Mouse (Mus musculus) hindbrain, postnatal 0 days (tissue): Measurements from ENCODE around the gene 2610528A11Rik. TPM values are rescaled to one million over a fixed set of nuclear protein-coding genes. Genes with fewer than 3 reads are reported as not detected.

Experiments
- ATAC-seq: fragments of 200-750 bp; cut with Nextera tagmentation; 2 replicates; pipeline ENCODE4 v1.8.0; 2017; ENCODE audit warnings: mild to moderate bottlenecking, moderate TSS enrichment, moderate library complexity
- DNase-seq: peaks from one replicate; pipeline ENCODE4 v3.0.0-alpha.2; 2015; ENCODE audit warnings: low spot score
- H3K27ac ChIP-seq: fragments of 300-500 bp; sonication (generic); 2 replicates; pipeline ENCODE4 v1.5.1; 2014; ENCODE audit warnings: mild to moderate bottlenecking
- H3K27me3 ChIP-seq: fragments of 300-500 bp; sonication (generic); 2 replicates; pipeline ENCODE4 v1.6.1; 2014; ENCODE audit warnings: low read length, mixed read lengths; ENCODE audit not compliant: insufficient read depth
- H3K36me3 ChIP-seq: fragments of 300-500 bp; sonication (generic); 2 replicates; pipeline ENCODE4 v1.6.1; 2014; ENCODE audit warnings: low read length, mixed read lengths; ENCODE audit not compliant: insufficient read depth
- H3K4me1 ChIP-seq: fragments of 300-500 bp; sonication (generic); 2 replicates; pipeline ENCODE4 v1.6.1; 2014; ENCODE audit warnings: antibody characterized with exemption, low read length, mixed read lengths; ENCODE audit not compliant: insufficient read depth
- H3K4me2 ChIP-seq: fragments of 300-500 bp; sonication (generic); 2 replicates; pipeline ENCODE4 v1.6.1; 2014; ENCODE audit warnings: low read depth, mild to moderate bottlenecking, low read length, moderate library complexity, mixed read lengths
- H3K4me3 ChIP-seq: fragments of 300-500 bp; sonication (generic); 2 replicates; pipeline ENCODE4 v1.5.1; 2014; ENCODE audit warnings: low read length
- H3K9ac ChIP-seq: fragments of 300-500 bp; sonication (generic); replicated peaks from 2 replicates; pipeline ENCODE4 v1.6.1; 2014; ENCODE audit warnings: mild to moderate bottlenecking, low read length, moderate library complexity, mixed read lengths
- H3K9me3 ChIP-seq: fragments of 300-500 bp; sonication (generic); 2 replicates; pipeline ENCODE4 v1.6.1; 2016; ENCODE audit warnings: low read length, mixed read lengths
- CTCF ChIP-seq: IDR thresholded peaks from 2 replicates; pipeline ENCODE4 v1.5.1; 2016; ENCODE audit warnings: antibody characterized with exemption, control low read depth, low read depth
- WGBS: fragments of 180-500 bp; shearing (Covaris S2); extraction: QIAGEN DNeasy Blood & Tissue Kit; methylation state at CpG from one replicate; pipeline ENCODE4 v1.1.7; 2014; 5-methylcytosine and 5-hydroxymethylcytosine counted together
- polyA plus RNA-seq: library from polyadenylated mRNA; unstranded; fragments of >200 nt; fragmentation: Nextera tagmentation; extraction: Ambion mirVana; gene quantifications from 2 replicates; pipeline ENCODE4 v1.2.1, GENCODE M21; 2015
- total RNA-seq: library from RNA; depleted of rRNA; stranded (reverse); fragments of >200 nt; gene quantifications from 2 replicates; pipeline ENCODE4 v1.2.3, GENCODE M21; 2014

2610528A11Rik gene
- total and polyA plus RNA-seq, 2 experiments from 2014 or later: 0.73 TPM; not detected in 1

DNA sequence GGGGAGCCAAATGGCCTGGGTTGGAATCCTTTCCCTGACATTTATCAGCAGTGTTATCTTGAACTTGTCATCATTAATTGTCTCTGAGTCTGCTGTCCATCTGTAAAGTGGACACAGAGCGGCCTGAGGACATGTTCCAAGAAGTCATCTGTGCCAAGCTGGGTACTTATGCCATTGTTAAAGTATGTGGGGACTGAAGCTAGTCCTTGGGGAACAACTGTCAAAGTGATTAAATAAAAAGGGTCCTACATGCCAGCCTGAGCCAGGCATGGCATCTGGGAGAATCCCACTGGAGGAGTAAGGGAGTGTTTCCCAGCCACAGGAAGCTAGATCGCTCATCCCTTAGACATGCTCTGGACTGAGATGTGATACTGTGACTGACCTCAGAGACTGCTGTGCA lies 3.4 kb downstream of the 2610528A11Rik start:
- no peak overlapping the region for H3K4me3 ChIP-seq
- H3K4me1 ChIP-seq: no peaks in the 10 kb centered on the region
- DNase-seq (peak; percentile 54), ATAC-seq (no peak; the same call in 1 of the 2 replicates)
- WGBS: 67% methylated on average over 2 of the region's 2 CpGs
- H3K4me2 ChIP-seq: no peak overlapping the region
- H3K9ac ChIP-seq: no peak overlapping the region
- H3K27ac ChIP-seq: no peak overlapping the region
- no peaks in the 10 kb centered on the region for H3K27me3 ChIP-seq
- no peaks in the 10 kb centered on the region for H3K36me3 ChIP-seq
- TF ChIP-seq CTCF: no peak
- no peaks in the 10 kb centered on the region for H3K9me3 ChIP-seq

DNA sequence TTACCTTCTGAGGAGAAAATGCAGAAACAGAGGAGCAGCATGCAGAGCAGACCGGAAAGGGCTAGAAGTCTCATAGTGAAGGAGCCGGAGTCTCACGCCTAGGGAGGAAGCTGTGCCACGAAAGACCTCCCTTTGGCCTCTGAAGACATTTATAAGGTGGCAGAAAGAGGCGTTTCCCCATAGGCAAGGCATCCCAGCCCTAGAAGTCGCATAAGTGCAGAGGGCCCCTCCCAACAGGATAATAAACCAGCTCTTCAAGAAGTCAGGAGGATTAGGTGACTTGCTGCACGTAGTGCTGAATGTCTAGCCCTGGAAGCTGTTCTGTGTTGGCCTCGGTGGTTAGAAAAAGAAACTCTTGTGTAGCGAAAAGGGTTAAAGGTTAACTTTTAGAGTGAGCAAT lies 3.8 kb downstream of the 2610528A11Rik start:
- no peak overlapping the region for H3K4me2 ChIP-seq
- no peaks in the 10 kb centered on the region for H3K9me3 ChIP-seq
- DNase-seq (no peak), ATAC-seq (no peak)
- 71% methylated on average over 9 of the region's 9 CpGs for WGBS
- no peaks in the 10 kb centered on the region for H3K36me3 ChIP-seq
- TF ChIP-seq CTCF: no peak
- H3K27me3 ChIP-seq: no peaks in the 10 kb centered on the region
- H3K4me1 ChIP-seq: no peaks in the 10 kb centered on the region
- no peak overlapping the region for H3K9ac ChIP-seq
- H3K4me3 ChIP-seq: no peak overlapping the region
- no peak overlapping the region for H3K27ac ChIP-seq

DNA sequence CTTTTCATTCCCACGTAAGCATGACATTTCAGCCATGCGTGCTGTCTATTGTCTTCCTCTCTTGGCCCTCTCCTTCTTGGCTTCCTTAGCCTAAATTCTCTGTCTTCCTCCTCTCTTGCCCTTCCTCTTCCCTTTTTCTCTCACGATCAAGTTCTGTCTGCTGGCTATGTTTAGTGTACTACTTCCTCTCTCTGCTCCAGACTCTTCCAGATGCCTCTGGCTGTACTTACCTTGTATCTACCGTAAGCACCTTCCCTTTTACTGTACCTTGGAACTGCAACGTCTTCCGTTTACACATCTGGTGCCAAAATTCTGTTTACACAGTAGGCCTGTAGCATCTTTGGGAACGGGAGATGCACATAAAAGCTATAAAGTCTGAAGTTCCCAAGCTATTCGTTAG lies 4.4 kb downstream of the 2610528A11Rik start:
- TF ChIP-seq CTCF: no peak
- 82% methylated on average over 8 of the region's 8 CpGs for WGBS

DNA sequence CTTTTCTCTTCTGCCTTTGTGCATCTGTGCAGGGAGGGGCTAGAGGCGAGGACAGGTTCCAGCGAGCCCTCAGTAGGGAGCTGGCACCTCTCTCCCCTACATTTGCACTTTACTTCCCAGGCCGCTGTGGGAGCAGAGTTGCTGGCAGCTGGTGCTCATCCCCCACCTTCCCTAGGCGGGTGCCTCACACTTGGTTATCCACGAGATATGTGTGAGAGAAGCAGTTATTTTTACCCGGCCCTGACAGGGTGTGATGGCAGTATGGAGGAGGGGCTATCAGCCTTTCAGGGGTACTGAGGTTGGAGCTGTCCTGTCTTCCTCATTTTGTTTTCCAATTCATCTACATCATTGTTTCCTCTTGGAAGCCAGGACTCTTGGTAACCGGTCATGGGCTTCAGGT lies 8.0 kb downstream of the 2610528A11Rik start:
- Histone ChIP-seq H3K36me3 (no peaks in the 10 kb centered on the region), H3K4me1 (no peaks in the 10 kb centered on the region), H3K4me3 (no peak overlapping the region), H3K9me3 (no peaks in the 10 kb centered on the region), H3K4me2 (no peak overlapping the region), H3K27ac (no peak overlapping the region), H3K27me3 (no peaks in the 10 kb centered on the region), H3K9ac (no peak overlapping the region)
- WGBS: 26% methylated on average over 7 of the region's 7 CpGs
- ATAC-seq: no peak
- TF ChIP-seq CTCF: no peak
- DNase-seq: no peak

More for the DNA sequence above, 4.4 kb downstream of the 2610528A11Rik start:
- no peak overlapping the region for H3K27ac ChIP-seq
- H3K9ac ChIP-seq: no peak overlapping the region
- H3K4me3 ChIP-seq: no peak overlapping the region
- H3K4me1 ChIP-seq: no peaks in the 10 kb centered on the region
- ATAC-seq: no peak
- H3K9me3 ChIP-seq: no peaks in the 10 kb centered on the region
- no peak overlapping the region for H3K4me2 ChIP-seq
- no peak for DNase-seq
- no peaks in the 10 kb centered on the region for H3K27me3 ChIP-seq
- H3K36me3 ChIP-seq: no peaks in the 10 kb centered on the region

DNA sequence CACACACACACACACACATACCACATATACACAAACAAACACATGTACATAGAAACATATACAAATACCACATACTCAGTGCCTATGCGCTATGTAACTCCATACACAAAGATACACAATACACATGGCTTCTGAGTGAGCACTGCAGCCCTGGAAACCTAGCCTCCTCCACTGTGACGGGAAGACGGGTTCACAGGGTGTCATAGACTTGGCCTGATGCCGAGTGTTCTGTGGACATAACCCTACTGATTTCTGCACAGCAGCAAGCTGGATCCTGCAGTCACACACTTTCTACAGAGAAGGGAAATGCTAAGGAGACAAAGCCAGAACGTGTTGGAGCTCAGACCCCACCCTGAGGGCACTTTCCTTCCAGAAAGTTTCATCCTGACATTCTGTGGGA lies 9.1 kb downstream of the 2610528A11Rik start:
- DNase-seq: peak; percentile 9
- no peak overlapping the region for H3K4me3 ChIP-seq
- H3K27ac ChIP-seq: no peak overlapping the region
- H3K4me2 ChIP-seq: no peak overlapping the region
- no peaks in the 10 kb centered on the region for H3K27me3 ChIP-seq
- no peak overlapping the region for H3K9ac ChIP-seq
- WGBS: 44% methylated on average over 5 of the region's 5 CpGs
- H3K36me3 ChIP-seq: no peaks in the 10 kb centered on the region
- peak; percentile 73 for ATAC-seq
- H3K9me3 ChIP-seq: no peaks in the 10 kb centered on the region
- TF ChIP-seq CTCF: no peak
- no peaks in the 10 kb centered on the region for H3K4me1 ChIP-seq

DNA sequence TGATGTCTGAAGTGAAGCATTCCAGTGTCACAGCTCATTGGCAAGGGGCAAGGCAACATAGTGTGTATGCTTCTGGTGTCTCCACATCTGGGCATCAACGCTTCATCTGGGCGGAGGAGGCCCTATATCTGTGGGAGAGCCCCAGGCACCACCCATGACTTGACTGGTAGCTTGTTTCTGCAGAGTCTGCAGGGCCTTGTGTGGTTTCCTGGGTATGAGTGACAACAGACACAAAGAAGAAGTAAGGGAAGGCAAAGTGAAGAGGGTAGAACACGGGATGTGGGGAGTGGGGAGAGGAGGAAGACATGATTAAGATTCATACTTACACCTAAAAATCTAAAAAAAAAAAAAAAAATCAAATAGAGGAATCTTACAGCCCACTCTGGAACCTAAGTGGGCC lies 11.3 kb downstream of the 2610528A11Rik start:
- Histone ChIP-seq H3K27ac (no peak overlapping the region), H3K4me1 (no peaks in the 10 kb centered on the region; the same call in 1 of the 2 replicates), H3K9ac (no peak overlapping the region), H3K4me3 (no peak overlapping the region), H3K4me2 (no peak overlapping the region), H3K27me3 (no peaks in the 10 kb centered on the region), H3K36me3 (no peaks in the 10 kb centered on the region), H3K9me3 (no peaks in the 10 kb centered on the region)
- no peak for TF ChIP-seq CTCF
- DNase-seq: no peak
- WGBS: 85% methylated on average over 3 of the region's 3 CpGs
- no peak for ATAC-seq

DNA sequence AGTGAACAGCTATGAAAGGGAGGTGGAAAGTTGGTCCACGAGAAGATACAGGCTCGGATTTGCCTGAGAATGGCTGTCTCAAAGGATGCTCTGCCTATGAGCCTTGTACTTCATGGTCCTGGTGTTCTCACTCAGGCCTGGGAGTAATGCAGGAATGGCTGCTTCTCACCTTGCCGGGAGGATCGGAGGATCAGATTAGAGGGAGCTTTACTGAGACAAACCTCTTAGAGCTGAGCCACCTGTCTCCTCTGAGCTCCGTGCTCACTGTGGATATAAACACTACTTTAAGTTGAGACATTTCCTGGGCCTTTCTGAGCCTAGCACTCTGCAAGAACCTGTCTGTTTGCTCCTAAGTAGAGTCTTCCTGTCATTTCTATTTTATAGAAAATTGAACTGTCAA lies 12.3 kb downstream of the 2610528A11Rik start:
- Histone ChIP-seq H3K36me3 (no peaks in the 10 kb centered on the region), H3K9me3 (no peaks in the 10 kb centered on the region), H3K27ac (no peak overlapping the region), H3K27me3 (no peaks in the 10 kb centered on the region), H3K9ac (no peak overlapping the region), H3K4me3 (no peak overlapping the region), H3K4me1 (no peaks in the 10 kb centered on the region; the same call in 1 of the 2 replicates), H3K4me2 (no peak overlapping the region)
- WGBS: 86% methylated on average over 5 of the region's 5 CpGs
- no peak for DNase-seq
- no peak for ATAC-seq
- TF ChIP-seq CTCF: no peak
